Mouse (Mus musculus) macrophage (primary cell): ENCODE measurements around the gene 1600002K03Rik. TPM values are rescaled to one million over a fixed set of nuclear protein-coding genes. Genes with fewer than 3 reads are reported as not detected.
"Not testable (repeated sequence)": the region's sequence is repeated elsewhere in the genome, so short reads cannot be mapped to it uniquely, and the experiment has no call there.

Experiments used
- H3K27ac ChIP-seq: fragments of 350-480 bp; formaldehyde crosslinking; 2 replicates; pipeline ENCODE4 v1.9.0; 2021
- H3K36me3 ChIP-seq: fragments of 350-480 bp; formaldehyde crosslinking; 2 replicates; pipeline ENCODE4 v1.9.0; 2021; ENCODE audit errors: inconsistent target
- H3K4me3 ChIP-seq: fragments of 350-480 bp; formaldehyde crosslinking; 2 replicates; pipeline ENCODE4 v1.9.0; 2021; ENCODE audit errors: inconsistent target
- H3K79me2 ChIP-seq: fragments of 350-480 bp; formaldehyde crosslinking; 2 replicates; pipeline ENCODE4 v1.9.0; 2021; ENCODE audit errors: inconsistent target
- WGBS: methylation state at CpG from one replicate; pipeline ENCODE4 v1.1.7; 2026; ENCODE audit warnings: inconsistent platforms; ENCODE audit not compliant: missing documents; 5-methylcytosine and 5-hydroxymethylcytosine counted together
- polyA plus RNA-seq: library from polyadenylated mRNA; stranded (reverse); fragments of 250-400 nt; gene quantifications from 3 replicates; pipeline ENCODE4 v1.2.4, GENCODE M21; 2018; ENCODE audit warnings: inconsistent platforms

Gene 1600002K03Rik
- polyA plus RNA-seq, 1 experiment from 2014 or later: 4.4 TPM

DNA sequence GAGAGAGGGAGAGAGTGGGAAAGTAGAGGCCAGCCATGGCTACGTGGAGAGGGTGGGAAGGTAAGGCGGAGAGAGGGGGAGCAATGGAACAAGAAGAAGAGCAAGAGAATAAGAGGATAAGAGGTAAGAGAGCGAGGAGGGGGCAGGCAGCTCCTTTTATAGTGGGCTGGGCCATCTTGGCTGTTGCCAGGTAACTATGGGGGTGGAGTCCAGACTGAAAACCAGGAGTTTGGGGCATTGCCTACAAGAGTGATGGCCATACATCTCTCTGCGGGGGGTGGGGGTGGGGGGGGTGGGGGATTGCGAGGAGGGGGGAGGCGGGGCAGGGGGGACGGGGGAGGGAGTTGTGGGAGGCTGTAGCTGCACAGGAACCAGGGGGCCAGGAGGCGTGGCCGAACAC, 47.9 kb downstream of the 1600002K03Rik start:
- Histone ChIP-seq H3K4me3 (no peak overlapping the region), H3K27ac (no peak overlapping the region), H3K79me2 (no peaks in the 10 kb centered on the region), H3K36me3 (no peaks in the 10 kb centered on the region)
- WGBS: 92% methylated on average over 5 of the region's 9 CpGs

DNA sequence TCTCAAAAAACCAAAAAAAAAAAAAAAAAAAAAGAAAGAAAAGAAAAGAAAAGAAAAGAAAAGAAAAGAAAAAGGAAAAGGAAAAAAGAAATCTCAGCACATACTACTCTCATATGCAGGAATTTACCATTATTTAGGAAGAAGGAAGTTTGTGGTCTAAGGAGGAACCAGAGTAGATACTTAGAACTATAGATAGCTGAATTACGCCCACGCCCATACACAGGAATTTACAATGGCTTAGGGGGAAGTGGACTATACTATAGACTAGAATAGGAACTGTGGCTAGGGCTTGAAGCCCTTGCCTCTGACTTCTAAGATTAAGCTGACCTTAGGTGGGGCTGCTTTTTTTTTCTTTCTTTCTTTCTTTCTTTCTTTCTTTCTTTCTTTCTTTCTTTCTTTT, 50.4 kb downstream of the 1600002K03Rik start:
- 0 out of 2 replicates have a peak overlapping the region, but pooled peaks have one; percentile 17 for H3K27ac ChIP-seq
- not testable (repeated sequence) for H3K4me3 ChIP-seq, H3K36me3 ChIP-seq, H3K79me2 ChIP-seq
- 6% methylated on average over 2 of the region's 2 CpGs for WGBS

Other genes with a start within 250 kb of the 1600002K03Rik start
- gene Arid3a, start 245.9 kb upstream of the 1600002K03Rik start, polyA plus RNA-seq: 13.8 to 37.4 TPM (median 29.1 TPM) in 3 replicates
- 11.4 to 31.4 TPM (median 18.8 TPM) in 3 replicates for gene Wdr18, start 212.8 kb upstream of the 1600002K03Rik start, polyA plus RNA-seq
- gene Grin3b, start 202.2 kb upstream of the 1600002K03Rik start, polyA plus RNA-seq: not detected in 3 replicates
- 37.3 to 67.6 TPM (median 52.3 TPM) in 3 replicates for gene Tmem259, start 188.6 kb upstream of the 1600002K03Rik start, polyA plus RNA-seq
- gene Cnn2, start 184.4 kb upstream of the 1600002K03Rik start, polyA plus RNA-seq: 4.0 to 9.8 TPM (median 4.7 TPM) in 3 replicates
- gene Abca7, start 176.4 kb upstream of the 1600002K03Rik start, polyA plus RNA-seq: 3.3 to 10.6 TPM (median 4.0 TPM) in 3 replicates
- 56.2 to 124 TPM (median 74.2 TPM) in 3 replicates for gene Arhgap45, start 156.3 kb upstream of the 1600002K03Rik start, polyA plus RNA-seq
- gene Polr2e, start 133.1 kb upstream of the 1600002K03Rik start, polyA plus RNA-seq: 51.6 to 65.8 TPM (median 54.3 TPM) in 3 replicates
- gene Gpx4, start 125.8 kb upstream of the 1600002K03Rik start, polyA plus RNA-seq: 427 to 512 TPM (median 481 TPM) in 3 replicates
- gene Sbno2, start 67.4 kb upstream of the 1600002K03Rik start, polyA plus RNA-seq: 23.7 to 43.6 TPM (median 42.5 TPM) in 3 replicates
- gene Stk11, start 57.1 kb upstream of the 1600002K03Rik start, polyA plus RNA-seq: 72.6 to 106 TPM (median 79.6 TPM) in 3 replicates
- 68.4 to 213 TPM (median 169 TPM) in 3 replicates for gene Atp5d, start 34.3 kb upstream of the 1600002K03Rik start, polyA plus RNA-seq
- gene Cbarp, start 32.1 kb upstream of the 1600002K03Rik start, polyA plus RNA-seq: 1.9 to 3.0 TPM (median 2.4 TPM) in 3 replicates
- gene Midn, start 24.7 kb upstream of the 1600002K03Rik start, polyA plus RNA-seq: 16.3 to 36.3 TPM (median 20.3 TPM) in 3 replicates
- gene Cirbp, start 7.0 kb upstream of the 1600002K03Rik start, polyA plus RNA-seq: 17.6 to 31.0 TPM (median 19.0 TPM) in 3 replicates
- gene Efna2, start 6.5 kb downstream of the 1600002K03Rik start, polyA plus RNA-seq: 0.11 to 0.29 TPM (median 0.26 TPM) in 3 replicates
- gene Mum1, start 53.5 kb downstream of the 1600002K03Rik start, polyA plus RNA-seq: 5.1 to 14.8 TPM (median 7.6 TPM) in 3 replicates
- 31.2 to 113 TPM (median 79.8 TPM) in 3 replicates for gene Ndufs7, start 76.2 kb downstream of the 1600002K03Rik start, polyA plus RNA-seq
- 8.2 to 24.0 TPM (median 13.8 TPM) in 3 replicates for gene Gamt, start 88.1 kb downstream of the 1600002K03Rik start, polyA plus RNA-seq
- 75.1 to 96.3 TPM (median 76.2 TPM) in 3 replicates for gene Dazap1, start 88.5 kb downstream of the 1600002K03Rik start, polyA plus RNA-seq
- gene Rps15, start 119.5 kb downstream of the 1600002K03Rik start, polyA plus RNA-seq: 1,044 to 2,135 TPM (median 1,962 TPM) in 3 replicates
- 0.03 to 0.13 TPM (median 0.06 TPM) in 3 replicates for gene Apc2, start 123.0 kb downstream of the 1600002K03Rik start, polyA plus RNA-seq
- gene 2310011J03Rik, start 147.6 kb downstream of the 1600002K03Rik start, polyA plus RNA-seq: 20.5 to 43.3 TPM (median 41.4 TPM) in 3 replicates
- 0.36 to 0.99 TPM (median 0.64 TPM) in 3 replicates for gene Pcsk4, start 156.6 kb downstream of the 1600002K03Rik start, polyA plus RNA-seq
- gene Reep6, start 157.0 kb downstream of the 1600002K03Rik start, polyA plus RNA-seq: 0.14 to 0.42 TPM (median 0.14 TPM) in 3 replicates
- 4.7 to 10.2 TPM (median 8.1 TPM) in 3 replicates for gene Adamtsl5, start 175.5 kb downstream of the 1600002K03Rik start, polyA plus RNA-seq
- not detected in 3 replicates for gene Plk5, start 183.5 kb downstream of the 1600002K03Rik start, polyA plus RNA-seq
- gene Mex3d, start 214.7 kb downstream of the 1600002K03Rik start, polyA plus RNA-seq: 4.1 to 6.2 TPM (median 6.0 TPM) in 3 replicates
- 64.4 to 92.6 TPM (median 64.4 TPM) in 3 replicates for gene Mbd3, start 226.6 kb downstream of the 1600002K03Rik start, polyA plus RNA-seq
- gene Uqcr11, start 233.9 kb downstream of the 1600002K03Rik start, polyA plus RNA-seq: 150 to 306 TPM (median 241 TPM) in 3 replicates